ENCODE assay signal across 13 mouse cellular contexts in the genomic region with DNA sequence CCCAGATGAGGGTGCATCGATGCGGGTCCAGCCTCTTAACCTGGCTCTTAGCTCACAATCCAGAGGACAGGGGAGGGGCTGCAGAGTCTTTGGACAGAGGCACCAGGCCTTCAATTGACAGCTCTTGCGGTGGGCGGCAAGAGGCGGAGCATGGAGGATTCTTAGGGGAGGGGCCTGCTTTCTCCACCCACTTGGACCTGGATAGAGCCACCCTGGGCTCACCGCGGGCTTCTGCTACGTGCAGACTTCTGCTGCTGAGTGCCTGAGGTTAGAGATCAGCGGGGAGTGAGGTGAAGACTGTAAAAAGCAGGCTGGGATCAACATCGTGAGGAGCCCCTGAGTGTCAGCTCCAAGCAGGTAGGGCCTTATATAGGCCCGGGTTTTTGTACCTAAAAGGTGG. TPM values are rescaled to one million over a fixed set of nuclear protein-coding genes. Genes with fewer than 3 reads are reported as not detected.
DNase-seq lines count a peak whose midpoint lies in the region; ATAC-seq and TF ChIP-seq lines count a peak whose summit lies in the region.
"Had no signal": no experiment of that assay in that cellular context is flagged by ENCODE, and none has a peak within 500 bp of the region (broad histone marks: within the 10 kb centered on the region; RNA-seq: fewer than 3 reads in every experiment).

Tmem269 (minus strand) TSS at position 49 of the 400 bp plus-strand sequence.

- peaks cover 9% of the 10 kb centered on the region for H3K4me1 ChIP-seq in heart, embryonic 10.5 days
- 0 out of 2 replicates have a peak, but pooled peaks cover 2% of the 10 kb centered on the region for H3K4me1 ChIP-seq in midbrain, embryonic 11.5 days (ENCODE audit: control insufficient read depth, insufficient read depth, low read length)
- peaks cover 11% of the 10 kb centered on the region for H3K4me1 ChIP-seq in midbrain, embryonic 10.5 days
- H3K4me1 ChIP-seq in forebrain, embryonic 13.5 days = no peaks in the 10 kb centered on the region
- no peaks in the 10 kb centered on the region for H3K4me1 ChIP-seq in midbrain, postnatal 0 days (ENCODE audit: insufficient read depth, low read length)

- no peak within 1 kb of the TSS for H3K4me2 ChIP-seq in midbrain, embryonic 11.5 days
- no peak within 1 kb of the TSS for H3K4me2 ChIP-seq in forebrain, embryonic 13.5 days
- no peak within 1 kb of the TSS for H3K4me2 ChIP-seq in midbrain, postnatal 0 days (ENCODE audit: low read depth, low read length, poor library complexity, severe bottlenecking)
- H3K4me2 ChIP-seq: limb, embryonic 12.5 days; midbrain, embryonic 12.5 days had no signal

- peak within 1 kb of the TSS; percentile 1; the same call in 1 of the 2 replicates for H3K9ac ChIP-seq in midbrain, embryonic 11.5 days (ENCODE audit: low read length)
- no peak within 1 kb of the TSS for H3K9ac ChIP-seq in forebrain, embryonic 13.5 days
- no peak within 1 kb of the TSS for H3K9ac ChIP-seq in midbrain, postnatal 0 days (replicated peaks; ENCODE audit: low read length, poor library complexity, severe bottlenecking)
- H3K9ac ChIP-seq: limb, embryonic 12.5 days; midbrain, embryonic 12.5 days had no signal

- no peaks in the 10 kb centered on the region for H3K9me3 ChIP-seq in heart, embryonic 10.5 days
- no peaks in the 10 kb centered on the region for H3K9me3 ChIP-seq in midbrain, embryonic 11.5 days (ENCODE audit: control insufficient read depth, low read length)
- no peaks in the 10 kb centered on the region for H3K9me3 ChIP-seq in midbrain, embryonic 10.5 days (replicated peaks)
- H3K9me3 ChIP-seq in forebrain, embryonic 13.5 days (replicated peaks) = no peaks in the 10 kb centered on the region
- no peaks in the 10 kb centered on the region for H3K9me3 ChIP-seq in midbrain, postnatal 0 days (ENCODE audit: low read length)
- H3K9me3 ChIP-seq: limb, embryonic 12.5 days; midbrain, embryonic 12.5 days had no signal

- no peak for TF ChIP-seq CTCF in midbrain, postnatal 0 days (IDR thresholded peaks at IDR 0.05)

- H3K4me3 ChIP-seq in heart, embryonic 10.5 days = 0 out of 2 replicates have a peak within 1 kb of the TSS, but pooled peaks have one; percentile 16
- H3K4me3 ChIP-seq in midbrain, embryonic 11.5 days (ENCODE audit: low read depth, low read length) = no peak within 1 kb of the TSS
- no peak within 1 kb of the TSS; the same call in 1 of the 2 replicates for H3K4me3 ChIP-seq in midbrain, embryonic 10.5 days
- H3K4me3 ChIP-seq in forebrain, embryonic 13.5 days = no peak within 1 kb of the TSS
- no peak within 1 kb of the TSS for H3K4me3 ChIP-seq in midbrain, postnatal 0 days (ENCODE audit: low read depth, low read length)
- H3K4me3 ChIP-seq: limb, embryonic 12.5 days; midbrain, embryonic 12.5 days had no signal

- WGBS in heart, embryonic 10.5 days = 9% methylated on average over 11 of the region's 11 CpGs
- 13% methylated on average over 11 of the region's 11 CpGs for WGBS in midbrain, embryonic 11.5 days
- WGBS in midbrain, embryonic 10.5 days = 10% methylated on average over 11 of the region's 11 CpGs
- WGBS in forebrain, embryonic 13.5 days = 11% methylated on average over 11 of the region's 11 CpGs
- 14% methylated on average over 11 of the region's 11 CpGs for WGBS in midbrain, postnatal 0 days

- no peaks in the 10 kb centered on the region for H3K27me3 ChIP-seq in heart, embryonic 10.5 days (ENCODE audit: insufficient read depth, poor library complexity, severe bottlenecking)
- no peaks in the 10 kb centered on the region for H3K27me3 ChIP-seq in midbrain, embryonic 11.5 days (ENCODE audit: control insufficient read depth, insufficient read depth, low read length)
- no peaks in the 10 kb centered on the region for H3K27me3 ChIP-seq in midbrain, embryonic 10.5 days (ENCODE audit: low read depth, poor library complexity, severe bottlenecking)
- no peaks in the 10 kb centered on the region for H3K27me3 ChIP-seq in forebrain, embryonic 13.5 days
- H3K27me3 ChIP-seq in midbrain, postnatal 0 days (ENCODE audit: insufficient read depth, low read length) = no peaks in the 10 kb centered on the region
- H3K27me3 ChIP-seq: limb, embryonic 12.5 days; midbrain, embryonic 12.5 days had no signal

- no peaks in the 10 kb centered on the region for H3K36me3 ChIP-seq in heart, embryonic 10.5 days
- no peaks in the 10 kb centered on the region for H3K36me3 ChIP-seq in midbrain, embryonic 11.5 days (ENCODE audit: control insufficient read depth, insufficient read depth, low read length)
- peaks cover 8% of the 10 kb centered on the region for H3K36me3 ChIP-seq in midbrain, embryonic 10.5 days
- H3K36me3 ChIP-seq in forebrain, embryonic 13.5 days (ENCODE audit: poor library complexity, severe bottlenecking) = no peaks in the 10 kb centered on the region
- H3K36me3 ChIP-seq in midbrain, postnatal 0 days (ENCODE audit: insufficient read depth, low read length) = no peaks in the 10 kb centered on the region

- no peak for ATAC-seq in midbrain, embryonic 11.5 days (ENCODE audit: low FRiP score)
- ATAC-seq in forebrain, embryonic 13.5 days = 0 out of 2 replicates have a peak, but pooled peaks have one; percentile 19
- peak; percentile 38; the same call in 1 of the 2 replicates for ATAC-seq in midbrain, postnatal 0 days (ENCODE audit: low FRiP score)
- ATAC-seq in megakaryocyte, adult 5-6 weeks (ENCODE audit: poor library complexity, severe bottlenecking) = no peak; the same call in 1 of the 2 replicates

- H3K27ac ChIP-seq in heart, embryonic 10.5 days = no peak within 1 kb of the TSS
- no peak within 1 kb of the TSS for H3K27ac ChIP-seq in midbrain, embryonic 11.5 days (ENCODE audit: low read depth, low read length)
- no peak within 1 kb of the TSS for H3K27ac ChIP-seq in midbrain, embryonic 10.5 days (replicated peaks)
- no peak within 1 kb of the TSS for H3K27ac ChIP-seq in forebrain, embryonic 13.5 days
- no peak within 1 kb of the TSS for H3K27ac ChIP-seq in midbrain, postnatal 0 days (ENCODE audit: low read depth, low read length)
- H3K27ac ChIP-seq: limb, embryonic 12.5 days; midbrain, embryonic 12.5 days had no signal

- no peak for DNase-seq in heart, embryonic 10.5 days (ENCODE audit: low spot score)
- no peak for DNase-seq in heart, adult 8-10 months (ENCODE audit: low spot score)
- no peak for DNase-seq in midbrain, embryonic 11.5 days (ENCODE audit: low spot score, missing footprints)
- DNase-seq in midbrain, embryonic 10.5 days (ENCODE audit: low spot score) = no peak
- DNase-seq in midbrain, postnatal 0 days (ENCODE audit: low spot score) = no peak
- no peak for DNase-seq in heart, adult 11 months
- DNase-seq: cerebellum, adult 9-11 months; kidney, postnatal 14 days had no signal

RNA-seq across cellular contexts. Expression of gene Tmem269, which starts in this region (rescaled TPM):
- polyA plus RNA-seq in heart, embryonic 10.5 days (2016; fragmentation: Nextera tagmentation; extraction: Ambion mirVana) = not detected in 2 replicates
- not detected for total RNA-seq in heart, adult 8-10 months (2022)
- 0.31 TPM in 1 of 2 replicates, not detected in the other for polyA plus RNA-seq in midbrain, embryonic 11.5 days (2014; fragmentation: Nextera tagmentation; extraction: Ambion mirVana)
- polyA plus RNA-seq in midbrain, embryonic 10.5 days (2016; fragmentation: Nextera tagmentation; extraction: Ambion mirVana) = 0.09 TPM in 1 of 2 replicates, not detected in the other
- not detected in 2 replicates for polyA plus RNA-seq in forebrain, embryonic 13.5 days (2015; fragmentation: Nextera tagmentation; extraction: Ambion mirVana)
- 0.11 TPM in 1 of 2 replicates, not detected in the other for total RNA-seq in midbrain, postnatal 0 days (2014; rRNA removed)
- polyA plus RNA-seq in midbrain, postnatal 0 days (2015; fragmentation: Nextera tagmentation; extraction: Ambion mirVana) = 0.43 and 0.83 TPM in 2 replicates
- not detected in 2 replicates for total RNA-seq in megakaryocyte, adult 5-6 weeks (2015)
- not detected in 2 replicates for total RNA-seq in megakaryocyte, adult 5-6 weeks (2017)
- total RNA-seq: adrenal gland, postnatal 4 days had no signal
- polyA plus RNA-seq: limb, embryonic 12.5 days had no signal

Comparison
In these comparisons a context has a peak if more than half of its experiments do, and no peak if none do; other contexts are left out.
1. Peak in ATAC-seq in forebrain, embryonic 13.5 days; RNA of the gene not detected or under 1 TPM.
2. Peak in ATAC-seq in midbrain, postnatal 0 days; RNA of the gene not detected or under 1 TPM.